Mouse (Mus musculus) stomach, embryonic 14.5 days (tissue): ENCODE data around the gene Slc26a10. TPM values are rescaled to one million over a fixed set of nuclear protein-coding genes. Genes with fewer than 3 reads are reported as not detected.
"Not testable (repeated sequence)": the region's sequence is repeated elsewhere in the genome, so short reads cannot be mapped to it uniquely, and the experiment has no call there.

ENCODE experiments used
- ATAC-seq: fragments of 200-750 bp; cut with Nextera tagmentation; 2 replicates; pipeline ENCODE4 v1.8.0; 2017; ENCODE audit warnings: low read depth, moderate TSS enrichment; ENCODE audit not compliant: insufficient number of reproducible peaks, insufficient read depth, low FRiP score
- H3K27ac ChIP-seq: fragments of 300-500 bp; sonication (generic); 2 replicates; pipeline ENCODE4 v1.5.1; 2014; ENCODE audit warnings: mild to moderate bottlenecking, low read length, moderate library complexity, mixed read lengths
- H3K27me3 ChIP-seq: fragments of 300-500 bp; sonication (generic); 2 replicates; pipeline ENCODE4 v1.6.1; 2014; ENCODE audit warnings: low read length, control low read depth, mixed read lengths; ENCODE audit not compliant: control insufficient read depth, insufficient read depth
- H3K36me3 ChIP-seq: fragments of 300-500 bp; sonication (generic); 2 replicates; pipeline ENCODE4 v1.6.1; 2014; ENCODE audit warnings: mild to moderate bottlenecking, control low read depth, low read length, moderate library complexity, mixed read lengths; ENCODE audit not compliant: control insufficient read depth, insufficient read depth
- H3K4me1 ChIP-seq: fragments of 300-500 bp; sonication (generic); 2 replicates; pipeline ENCODE4 v1.6.1; 2014; ENCODE audit warnings: low read length, control low read depth, mixed read lengths; ENCODE audit not compliant: control insufficient read depth, insufficient read depth
- H3K4me2 ChIP-seq: fragments of 300-500 bp; sonication (generic); replicated peaks from 2 replicates; pipeline ENCODE4 v1.6.1; 2014; ENCODE audit warnings: low read depth, low read length, control low read depth
- H3K4me3 ChIP-seq: fragments of 300-500 bp; sonication (generic); 2 replicates; pipeline ENCODE4 v1.5.1; 2014; ENCODE audit warnings: low read depth, low read length, control low read depth
- H3K9ac ChIP-seq: fragments of 300-500 bp; sonication (generic); replicated peaks from 2 replicates; pipeline ENCODE4 v1.6.1; 2014; ENCODE audit warnings: low read depth, mild to moderate bottlenecking, control low read depth, low read length, moderate library complexity, mixed read lengths
- H3K9me3 ChIP-seq: fragments of 300-500 bp; sonication (generic); 2 replicates; pipeline ENCODE4 v1.6.1; 2016; ENCODE audit warnings: low read depth, low read length, control low read depth; ENCODE audit not compliant: control insufficient read depth
- WGBS: fragments of 180-500 bp; shearing (Covaris S2); extraction: QIAGEN DNeasy Blood & Tissue Kit; methylation state at CpG from one replicate; pipeline ENCODE4 v1.1.7; 2014; 5-methylcytosine and 5-hydroxymethylcytosine counted together
- polyA plus RNA-seq: library from polyadenylated mRNA; unstranded; fragments of >200 nt; fragmentation: Nextera tagmentation; extraction: Ambion mirVana; gene quantifications from 2 replicates; pipeline ENCODE4 v1.2.1, GENCODE M21; 2014

Gene Slc26a10
- polyA plus RNA-seq, 1 experiment from 2014 or later = 0.82 TPM

DNA sequence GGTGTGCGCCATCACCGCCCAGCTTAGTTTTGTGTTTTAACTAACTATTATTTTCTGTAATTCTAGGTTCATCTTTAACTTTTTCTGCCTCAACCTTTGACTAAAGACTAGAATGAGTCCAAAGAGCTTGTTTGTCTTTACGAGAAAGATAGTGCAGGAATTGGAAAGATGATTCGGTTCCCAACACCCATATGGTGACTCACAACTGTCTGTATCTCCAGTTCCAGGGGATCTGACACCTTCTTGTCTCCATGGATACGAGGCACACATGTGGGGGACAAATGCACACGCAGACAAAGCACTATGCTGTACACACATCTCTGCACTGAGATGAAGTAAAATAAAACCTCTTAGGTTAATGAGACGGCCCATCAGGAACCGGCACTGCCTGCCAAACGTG, 20.4 kb downstream of the Slc26a10 start:
- Histone ChIP-seq H3K9me3 (no peaks in the 10 kb centered on the region), H3K36me3 (no peaks in the 10 kb centered on the region), H3K9ac (no peak overlapping the region), H3K4me3 (no peak overlapping the region), H3K4me1 (no peaks in the 10 kb centered on the region), H3K4me2 (no peak overlapping the region), H3K27me3 (no peaks in the 10 kb centered on the region), H3K27ac (no peak overlapping the region)
- 83% methylated on average over 9 of the region's 9 CpGs for WGBS
- no peak for ATAC-seq

- no peak for ATAC-seq
- Histone ChIP-seq H3K4me1 (no peaks in the 10 kb centered on the region), H3K36me3 (no peaks in the 10 kb centered on the region)
Measured at GRCm38 (mm10) chr10:127158471-127158870, 22.0 kb downstream of the Slc26a10 start.

GRCm38 (mm10) chr10:127156511-127156910, 23.9 kb downstream of the Slc26a10 start:
- Histone ChIP-seq H3K4me1 (no peaks in the 10 kb centered on the region), H3K27me3 (no peaks in the 10 kb centered on the region), H3K36me3 (no peaks in the 10 kb centered on the region), H3K9me3 (no peaks in the 10 kb centered on the region), H3K4me3 (no peak overlapping the region), H3K27ac (no peak overlapping the region; the same call in 1 of the 2 replicates), H3K4me2 (no peak overlapping the region), H3K9ac (no peak overlapping the region)
- no peak for ATAC-seq
- 45% methylated on average over 1 of the region's 1 CpGs for WGBS

More at GRCm38 (mm10) chr10:127158471-127158870, 22.0 kb downstream of the Slc26a10 start:
- no peak overlapping the region for H3K4me3 ChIP-seq
- WGBS = 65% methylated on average over 3 of the region's 3 CpGs
- no peak overlapping the region for H3K27ac ChIP-seq
- no peaks in the 10 kb centered on the region for H3K27me3 ChIP-seq
- H3K4me2 ChIP-seq = no peak overlapping the region
- H3K9ac ChIP-seq = no peak overlapping the region
- H3K9me3 ChIP-seq = no peaks in the 10 kb centered on the region

- Histone ChIP-seq H3K4me3 (no peak overlapping the region), H3K9ac (no peak overlapping the region), H3K27ac (0 out of 2 replicates have a peak overlapping the region, but pooled peaks have one; percentile 6), H3K9me3 (no peaks in the 10 kb centered on the region), H3K4me1 (no peaks in the 10 kb centered on the region), H3K27me3 (no peaks in the 10 kb centered on the region), H3K4me2 (no peak overlapping the region), H3K36me3 (no peaks in the 10 kb centered on the region)
- 58% methylated on average over 1 of the region's 1 CpGs for WGBS
- no peak; the same call in 1 of the 2 replicates for ATAC-seq
Measured at GRCm38 (mm10) chr10:127156089-127156488, 24.4 kb downstream of the Slc26a10 start.

- Histone ChIP-seq H3K9me3 (no peaks in the 10 kb centered on the region), H3K9ac (no peak overlapping the region), H3K4me2 (no peak overlapping the region), H3K4me3 (no peak overlapping the region), H3K36me3 (no peaks in the 10 kb centered on the region), H3K27ac (no peak overlapping the region; the same call in 1 of the 2 replicates), H3K27me3 (no peaks in the 10 kb centered on the region), H3K4me1 (no peaks in the 10 kb centered on the region)
- 85% methylated on average over 5 of the region's 5 CpGs for WGBS
- no peak for ATAC-seq
Measured at GRCm38 (mm10) chr10:127154652-127155051, 25.8 kb downstream of the Slc26a10 start.

DNA sequence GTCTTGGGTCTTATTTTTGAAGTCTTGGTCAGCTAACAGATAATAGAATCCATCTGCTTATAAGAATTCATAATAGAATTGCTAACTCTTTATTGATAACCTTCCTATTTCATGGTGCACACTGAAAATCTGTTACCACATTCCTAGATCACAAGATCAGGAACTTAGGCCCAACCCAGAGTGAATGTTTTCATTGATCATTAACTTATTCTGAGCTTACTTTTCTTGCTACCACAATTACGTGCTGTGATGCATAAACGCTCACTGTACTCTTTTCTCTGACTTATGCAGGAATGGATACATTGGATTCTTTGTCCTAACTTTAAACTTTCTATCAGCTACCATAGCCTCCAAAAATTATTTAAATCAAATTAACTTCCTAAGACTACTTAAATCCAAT, 26.2 kb downstream of the Slc26a10 start:
- Histone ChIP-seq H3K9ac (no peak overlapping the region), H3K4me2 (no peak overlapping the region), H3K27me3 (no peaks in the 10 kb centered on the region), H3K4me3 (no peak overlapping the region), H3K36me3 (no peaks in the 10 kb centered on the region), H3K4me1 (no peaks in the 10 kb centered on the region), H3K27ac (no peak overlapping the region), H3K9me3 (no peaks in the 10 kb centered on the region)
- 94% methylated on average over 2 of the region's 2 CpGs for WGBS
- no peak for ATAC-seq

DNA sequence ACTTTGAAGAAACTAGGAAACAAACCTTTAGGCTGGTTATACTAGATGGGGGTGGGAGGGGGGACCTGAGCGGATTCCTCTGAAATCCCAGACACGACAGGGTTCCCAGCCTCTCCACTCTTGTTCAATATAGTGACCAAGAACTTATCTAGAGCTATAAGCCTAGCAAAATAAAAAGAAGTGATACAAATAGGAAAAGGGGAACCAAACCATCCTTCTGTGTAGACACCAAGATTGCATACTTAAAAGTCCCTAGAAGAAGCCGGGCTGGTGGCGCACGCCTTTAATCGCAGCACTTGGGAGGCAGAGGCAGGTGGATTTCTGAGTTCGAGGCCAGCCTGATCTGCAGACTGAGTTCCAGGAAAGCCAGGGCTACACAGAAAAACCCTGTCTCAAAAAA, 27.1 kb downstream of the Slc26a10 start:
- no peak for ATAC-seq
- 96% methylated on average over 7 of the region's 7 CpGs for WGBS
- no peaks in the 10 kb centered on the region for H3K4me1 ChIP-seq

DNA sequence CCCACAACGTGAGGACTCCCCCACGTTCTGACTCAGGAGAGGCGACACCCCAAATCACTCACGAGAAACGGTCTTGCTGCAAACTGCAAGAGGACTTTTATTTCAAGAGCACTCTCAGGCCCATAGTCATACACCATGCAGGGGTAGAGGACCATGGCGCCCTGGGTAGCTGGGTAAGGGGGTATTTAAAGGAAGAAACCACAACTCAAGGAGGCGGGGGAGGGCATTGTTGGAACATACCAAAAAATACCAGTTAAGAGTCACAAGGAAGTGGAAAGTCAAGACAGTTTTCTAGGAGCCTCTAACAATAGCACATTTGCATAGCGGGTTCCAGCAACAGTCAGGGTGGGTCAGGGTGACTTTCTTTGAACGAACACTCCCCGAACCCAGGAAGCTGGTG, 27.9 kb downstream of the Slc26a10 start:
- not testable (repeated sequence) for H3K4me3 ChIP-seq, H3K4me1 ChIP-seq, H3K4me2 ChIP-seq, H3K27me3 ChIP-seq, H3K27ac ChIP-seq, H3K9ac ChIP-seq, H3K9me3 ChIP-seq, ATAC-seq, H3K36me3 ChIP-seq
- WGBS = 84% methylated on average over 10 of the region's 10 CpGs

More for the DNA sequence above, 27.1 kb downstream of the Slc26a10 start:
- Histone ChIP-seq H3K4me2 (no peak overlapping the region), H3K9me3 (no peaks in the 10 kb centered on the region), H3K9ac (no peak overlapping the region), H3K36me3 (no peaks in the 10 kb centered on the region), H3K4me3 (no peak overlapping the region), H3K27ac (no peak overlapping the region), H3K27me3 (no peaks in the 10 kb centered on the region)

GRCm38 (mm10) chr10:127151233-127151632, 29.2 kb downstream of the Slc26a10 start:
- not testable (repeated sequence) for H3K4me1 ChIP-seq, H3K9ac ChIP-seq, H3K9me3 ChIP-seq, H3K4me3 ChIP-seq, H3K4me2 ChIP-seq, ATAC-seq, H3K27ac ChIP-seq, H3K27me3 ChIP-seq, H3K36me3 ChIP-seq
- 84% methylated on average over 3 of the region's 3 CpGs for WGBS
